Mouse (Mus musculus) embryonic facial prominence, embryonic 13.5 days (tissue): ENCODE measurements at regions not wholly inside any gene's neighbourhood (a gene's known extent, or its start where the extent isn't known, plus 50 kb on each side); places are given as distances from the start of the nearest gene placed in this dataset.

Experiments
- ATAC-seq: fragments of 200-750 bp; cut with Nextera tagmentation; 2 replicates; pipeline ENCODE4 v1.8.0; 2017; ENCODE audit warnings: low read depth; ENCODE audit not compliant: insufficient number of reproducible peaks, insufficient read depth, low FRiP score, low TSS enrichment
- H3K27ac ChIP-seq: fragments of 300-500 bp; sonication (generic); 2 replicates; pipeline ENCODE4 v1.5.1; 2015; ENCODE audit warnings: moderate library complexity, mild to moderate bottlenecking, inconsistent platforms
- H3K27me3 ChIP-seq: fragments of 300-500 bp; sonication (generic); 2 replicates; pipeline ENCODE4 v1.6.1; 2015; ENCODE audit warnings: mild to moderate bottlenecking, inconsistent platforms
- H3K36me3 ChIP-seq: fragments of 300-500 bp; sonication (generic); 2 replicates; pipeline ENCODE4 v1.6.1; 2015; ENCODE audit warnings: mild to moderate bottlenecking, inconsistent platforms
- H3K4me1 ChIP-seq: fragments of 300-500 bp; sonication (generic); 2 replicates; pipeline ENCODE4 v1.6.1; 2015; ENCODE audit warnings: inconsistent platforms
- H3K4me2 ChIP-seq: fragments of 300-500 bp; sonication (generic); 2 replicates; pipeline ENCODE4 v1.6.1; 2015; ENCODE audit warnings: moderate library complexity, mild to moderate bottlenecking, inconsistent platforms
- H3K4me3 ChIP-seq: fragments of 300-500 bp; sonication (generic); 2 replicates; pipeline ENCODE4 v1.5.1; 2015; ENCODE audit warnings: mild to moderate bottlenecking, inconsistent platforms
- H3K9ac ChIP-seq: fragments of 300-500 bp; sonication (generic); 2 replicates; pipeline ENCODE4 v1.6.1; 2015; ENCODE audit warnings: mild to moderate bottlenecking, inconsistent platforms
- H3K9me3 ChIP-seq: fragments of 300-500 bp; sonication (generic); 2 replicates; pipeline ENCODE4 v1.6.1; 2016; ENCODE audit warnings: inconsistent platforms
- WGBS: fragments of 180-500 bp; shearing (Covaris S2); methylation state at CpG from one replicate; pipeline ENCODE4 v1.1.7; 2015; ENCODE audit warnings: mixed read lengths; 5-methylcytosine and 5-hydroxymethylcytosine counted together

GRCm38 (mm10) chr13:70277667-70278591 is 359.5 kb downstream of the Ice1 start:
- no peak overlapping the region for H3K27ac ChIP-seq
- no peaks in the 10 kb centered on the region for H3K9me3 ChIP-seq
- no peak for ATAC-seq
- no peak overlapping the region for H3K9ac ChIP-seq
- WGBS, result 74% methylated on average over 13 of the region's 13 CpGs
- no peaks in the 10 kb centered on the region for H3K27me3 ChIP-seq
- H3K4me1 ChIP-seq, result no peaks in the 10 kb centered on the region
- H3K4me3 ChIP-seq, result no peak overlapping the region
- no peak overlapping the region for H3K4me2 ChIP-seq
- no peaks in the 10 kb centered on the region for H3K36me3 ChIP-seq

DNA sequence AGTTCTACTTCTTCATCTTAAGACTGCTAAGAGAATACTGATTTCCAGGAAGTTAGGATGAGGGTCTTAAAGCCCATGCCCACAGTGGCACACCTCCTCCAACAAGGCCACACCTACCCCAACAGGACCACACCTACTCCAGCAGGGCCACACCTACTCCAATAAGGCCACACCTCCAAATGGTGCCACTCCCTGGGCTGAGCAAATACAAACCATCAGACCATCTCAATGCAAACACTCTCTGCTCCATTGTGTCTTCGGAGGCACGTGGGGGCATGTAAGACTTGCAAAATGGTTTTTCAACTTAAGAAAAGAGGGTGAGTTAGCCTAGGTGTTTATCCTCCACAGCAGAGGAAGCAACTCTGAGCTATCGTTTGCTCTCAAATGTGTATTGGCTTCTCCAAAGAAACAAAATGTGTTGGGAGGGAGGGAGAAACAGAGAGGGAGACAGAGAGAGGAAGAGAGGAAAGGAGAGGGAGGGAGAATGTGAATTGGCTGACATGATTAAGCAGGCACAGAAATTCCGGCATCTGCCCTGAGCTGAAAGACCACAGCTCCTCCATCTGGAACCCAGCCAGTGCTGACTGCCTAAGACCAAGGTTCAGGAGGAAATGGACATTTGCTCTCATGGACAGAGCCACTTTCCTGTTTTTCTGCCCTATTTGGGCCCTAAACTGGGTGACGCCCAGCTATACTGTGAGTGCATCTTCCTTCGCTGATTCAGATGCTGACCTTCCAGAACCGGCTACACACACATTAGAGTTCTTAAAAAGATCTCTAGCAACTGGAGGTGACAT is 356.2 kb downstream of the Ice1 start:
- no peak overlapping the region for H3K27ac ChIP-seq
- WGBS, result 78% methylated on average over 7 of the region's 7 CpGs
- H3K4me1 ChIP-seq, result peaks cover 4% of the 10 kb centered on the region; the same call in 1 of the 2 replicates
- ATAC-seq, result no peak
- H3K36me3 ChIP-seq, result no peaks in the 10 kb centered on the region
- H3K4me3 ChIP-seq, result no peak overlapping the region
- no peaks in the 10 kb centered on the region for H3K9me3 ChIP-seq
- no peaks in the 10 kb centered on the region for H3K27me3 ChIP-seq
- H3K9ac ChIP-seq, result no peak overlapping the region
- no peak overlapping the region for H3K4me2 ChIP-seq

GRCm38 (mm10) chr13:70282731-70283130 is 354.7 kb downstream of the Ice1 start:
- no peak overlapping the region for H3K9ac ChIP-seq
- WGBS, result 19% methylated on average over 4 of the region's 4 CpGs
- no peaks in the 10 kb centered on the region for H3K36me3 ChIP-seq
- no peak for ATAC-seq
- no peaks in the 10 kb centered on the region for H3K27me3 ChIP-seq
- no peak overlapping the region for H3K27ac ChIP-seq
- peaks cover 4% of the 10 kb centered on the region; the same call in 1 of the 2 replicates for H3K4me1 ChIP-seq
- no peak overlapping the region for H3K4me3 ChIP-seq
- no peak overlapping the region for H3K4me2 ChIP-seq
- no peaks in the 10 kb centered on the region for H3K9me3 ChIP-seq

- no peak overlapping the region for H3K27ac ChIP-seq
- H3K27me3 ChIP-seq, result no peaks in the 10 kb centered on the region
- no peak overlapping the region for H3K9ac ChIP-seq
- peaks cover 4% of the 10 kb centered on the region; the same call in 1 of the 2 replicates for H3K4me1 ChIP-seq
- no peak for ATAC-seq
- H3K9me3 ChIP-seq, result no peaks in the 10 kb centered on the region
- no peaks in the 10 kb centered on the region for H3K36me3 ChIP-seq
- 37% methylated on average over 5 of the region's 5 CpGs for WGBS
- H3K4me2 ChIP-seq, result no peak overlapping the region
- no peak overlapping the region for H3K4me3 ChIP-seq
These were observed 354.2 kb downstream of the Ice1 start for GRCm38 (mm10) chr13:70283231-70283630.

DNA sequence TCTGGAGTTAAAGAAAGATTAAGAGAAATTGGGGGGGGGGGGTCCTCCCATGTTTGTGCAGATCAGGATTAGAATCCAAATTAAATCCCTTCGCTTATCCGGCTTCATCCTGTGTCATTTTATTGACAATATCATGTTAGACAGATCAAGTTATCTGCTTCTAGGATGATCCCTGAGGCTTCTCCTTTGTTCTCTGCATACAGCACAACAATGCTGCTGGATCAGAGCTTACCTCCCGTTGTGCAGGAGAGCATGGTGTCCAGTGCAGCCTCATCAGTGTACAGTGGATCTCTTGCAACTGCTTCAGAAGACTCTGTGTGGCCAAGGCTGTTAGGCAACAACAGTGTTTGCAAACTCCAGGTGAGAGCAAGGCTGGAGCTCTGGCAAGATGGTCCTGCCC is 344.7 kb downstream of the Ice1 start:
- ATAC-seq, result no peak
- WGBS, result 71% methylated on average over 3 of the region's 3 CpGs

DNA sequence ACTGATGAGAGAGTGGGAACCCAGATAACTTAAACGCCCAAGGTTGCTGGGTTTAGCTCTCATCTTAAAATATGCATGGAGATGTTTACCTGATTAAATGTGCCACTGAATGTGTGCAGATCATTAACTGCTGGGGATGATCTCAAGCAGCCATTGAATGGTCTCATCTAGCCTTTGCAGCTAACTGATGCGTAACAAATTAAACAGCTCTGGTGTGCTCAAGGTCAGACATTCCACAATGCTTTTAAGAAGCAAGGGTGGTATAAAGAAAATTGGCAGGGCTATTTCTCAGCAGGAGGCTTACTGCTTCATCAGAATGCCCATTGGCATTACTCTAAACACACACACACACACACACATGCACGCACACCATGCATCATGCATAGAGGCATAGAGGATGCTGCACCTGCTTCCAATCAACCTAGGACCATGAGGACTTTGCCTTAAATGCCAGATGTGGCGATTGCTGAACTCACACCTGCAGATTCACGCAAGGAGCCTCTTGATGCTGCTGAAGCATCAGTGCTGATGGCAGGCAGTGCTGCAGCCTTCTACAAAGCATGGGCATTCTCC is 333.4 kb downstream of the Ice1 start:
- ATAC-seq, result no peak
- Histone ChIP-seq H3K9me3 (no peaks in the 10 kb centered on the region), H3K4me2 (no peak overlapping the region), H3K9ac (no peak overlapping the region), H3K36me3 (no peaks in the 10 kb centered on the region), H3K27ac (no peak overlapping the region), H3K27me3 (no peaks in the 10 kb centered on the region), H3K4me1 (no peaks in the 10 kb centered on the region), H3K4me3 (no peak overlapping the region)
- WGBS, result 66% methylated on average over 5 of the region's 5 CpGs

More for the DNA sequence above, 344.7 kb downstream of the Ice1 start:
- no peaks in the 10 kb centered on the region for H3K27me3 ChIP-seq
- no peak overlapping the region for H3K4me3 ChIP-seq
- no peaks in the 10 kb centered on the region for H3K36me3 ChIP-seq
- no peak overlapping the region for H3K9ac ChIP-seq
- H3K4me1 ChIP-seq, result no peaks in the 10 kb centered on the region
- no peak overlapping the region for H3K4me2 ChIP-seq
- H3K9me3 ChIP-seq, result no peaks in the 10 kb centered on the region
- no peak overlapping the region for H3K27ac ChIP-seq

DNA sequence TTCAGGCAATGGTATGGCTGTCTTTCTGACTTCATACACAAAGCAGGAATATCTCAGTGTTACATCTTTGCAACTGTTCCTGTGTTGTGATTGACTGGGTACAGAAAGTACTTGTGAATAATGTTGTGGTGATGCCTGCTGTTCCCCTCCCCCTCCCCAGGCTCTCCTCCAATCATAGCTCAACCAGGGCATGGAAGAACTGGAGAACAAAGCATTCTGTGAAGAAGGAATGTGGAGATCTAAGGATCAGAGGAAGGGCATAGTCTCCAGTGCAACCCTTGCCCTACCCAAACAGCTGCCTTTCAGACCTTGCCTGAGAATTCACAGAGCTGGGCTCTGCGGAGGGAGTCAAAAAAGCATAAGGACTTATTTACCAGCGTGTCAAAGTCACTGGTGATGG is 326.9 kb downstream of the Ice1 start:
- ATAC-seq, result no peak
- H3K4me3 ChIP-seq, result no peak overlapping the region
- no peak overlapping the region for H3K9ac ChIP-seq
- 30% methylated on average over 2 of the region's 2 CpGs for WGBS
- H3K36me3 ChIP-seq, result no peaks in the 10 kb centered on the region
- no peak overlapping the region for H3K4me2 ChIP-seq
- H3K27ac ChIP-seq, result no peak overlapping the region; the same call in 1 of the 2 replicates
- peaks cover 4% of the 10 kb centered on the region; the same call in 1 of the 2 replicates for H3K27me3 ChIP-seq
- H3K9me3 ChIP-seq, result no peaks in the 10 kb centered on the region
- H3K4me1 ChIP-seq, result peaks cover 10% of the 10 kb centered on the region; the same call in 1 of the 2 replicates

- Histone ChIP-seq H3K9ac (no peak overlapping the region), H3K4me2 (no peak overlapping the region), H3K4me3 (no peak overlapping the region), H3K36me3 (no peaks in the 10 kb centered on the region), H3K9me3 (no peaks in the 10 kb centered on the region), H3K27ac (no peak overlapping the region), H3K27me3 (peaks cover 4% of the 10 kb centered on the region; the same call in 1 of the 2 replicates), H3K4me1 (peaks cover 10% of the 10 kb centered on the region; the same call in 1 of the 2 replicates)
- no peak for ATAC-seq
- WGBS, result 55% methylated on average over 14 of the region's 14 CpGs
These were observed 326.0 kb downstream of the Ice1 start for GRCm38 (mm10) chr13:70311226-70312055.

- no peak for ATAC-seq
- Histone ChIP-seq H3K4me3 (no peak overlapping the region), H3K27me3 (peaks cover 4% of the 10 kb centered on the region; the same call in 1 of the 2 replicates), H3K4me1 (peaks cover 10% of the 10 kb centered on the region; the same call in 1 of the 2 replicates), H3K4me2 (no peak overlapping the region), H3K36me3 (no peaks in the 10 kb centered on the region), H3K27ac (no peak overlapping the region), H3K9me3 (no peaks in the 10 kb centered on the region), H3K9ac (no peak overlapping the region)
- whole genome bisulfite sequencing, result 50% methylated on average over 2 of the region's 2 CpGs
These were observed 324.2 kb downstream of the Ice1 start for GRCm38 (mm10) chr13:70313205-70313604.

- H3K4me2 ChIP-seq, result no peak overlapping the region
- H3K36me3 ChIP-seq, result no peaks in the 10 kb centered on the region
- no peaks in the 10 kb centered on the region for H3K9me3 ChIP-seq
- ATAC-seq, result no peak
- H3K9ac ChIP-seq, result no peak overlapping the region
- no peak overlapping the region for H3K27ac ChIP-seq
- no peak overlapping the region for H3K4me3 ChIP-seq
- WGBS, result 47% methylated on average over 1 of the region's 1 CpGs
- H3K27me3 ChIP-seq, result no peaks in the 10 kb centered on the region
- no peaks in the 10 kb centered on the region for H3K4me1 ChIP-seq
These were observed 313.9 kb downstream of the Ice1 start for GRCm38 (mm10) chr13:70323537-70323936.

GRCm38 (mm10) chr13:70336069-70336468 is 301.4 kb downstream of the Ice1 start:
- no peak for ATAC-seq
- H3K4me1 ChIP-seq, result peaks cover 13% of the 10 kb centered on the region
- no peaks in the 10 kb centered on the region for H3K9me3 ChIP-seq
- H3K9ac ChIP-seq, result no peak overlapping the region
- no peak overlapping the region for H3K27ac ChIP-seq
- 56% methylated on average over 4 of the region's 4 CpGs for WGBS
- H3K27me3 ChIP-seq, result no peaks in the 10 kb centered on the region
- no peak overlapping the region for H3K4me3 ChIP-seq
- no peaks in the 10 kb centered on the region for H3K36me3 ChIP-seq
- no peak overlapping the region for H3K4me2 ChIP-seq
